Mouse (Mus musculus) megakaryocyte, embryonic 14.5 days (primary cell): ENCODE data around the gene Dixdc1.

Experiments used
- FLI1 ChIP-seq: IDR thresholded peaks from 2 replicates; pipeline ENCODE4 v1.6.1; 2012; ENCODE audit warnings: low read length, inconsistent platforms, mixed read lengths
- GATA1 ChIP-seq: IDR thresholded peaks from 3 replicates; pipeline ENCODE4 v1.6.1; 2012; ENCODE audit warnings: mixed read lengths, low read length, inconsistent platforms, borderline replicate concordance

DNA sequence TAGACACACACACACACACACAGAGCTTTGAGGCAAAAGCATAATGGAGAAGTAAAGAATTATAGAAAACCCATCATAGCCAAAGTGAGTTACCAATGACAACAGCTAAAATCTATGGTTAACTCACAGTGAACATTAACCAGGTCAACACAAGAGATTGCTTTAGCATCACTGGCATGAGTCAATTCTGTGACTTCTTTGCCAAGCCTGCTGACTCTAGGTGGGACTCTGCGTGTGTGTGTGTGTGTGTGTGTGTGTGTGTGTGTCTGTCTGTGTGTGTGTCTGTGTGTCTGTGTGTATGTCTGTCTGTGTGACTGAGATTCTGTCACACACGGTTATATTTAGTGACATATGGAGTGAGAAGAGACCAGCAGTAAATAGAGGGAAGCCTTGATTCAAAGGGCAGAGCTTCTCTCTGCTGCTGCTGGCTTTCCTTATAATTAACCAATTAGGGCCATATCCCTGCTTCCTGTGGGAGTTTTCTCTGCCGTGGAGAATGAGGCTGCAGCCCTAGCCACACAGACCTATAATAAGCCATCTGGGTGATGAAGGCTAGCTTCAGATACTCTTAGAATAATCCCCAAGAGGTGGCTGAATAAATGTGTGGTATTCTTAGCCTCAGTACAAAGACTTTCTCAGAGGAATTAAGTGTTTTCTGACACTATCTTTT, 14.5 kb downstream of the Dixdc1 start:
- TF ChIP-seq GATA1: no peak
- TF ChIP-seq FLI1: no peak
